Mouse (Mus musculus): ENCODE results near the gene Atf4.

The Atf4 gene

GRCm38 (mm10) chr15:80249672-80250071 is 5.3 kb upstream of the Atf4 start:
- no peak for DNase-seq (ENCODE audit: low read depth, low spot score)

GRCm38 (mm10) chr15:80250586-80250985 is 4.4 kb upstream of the Atf4 start:
- no peak for DNase-seq (ENCODE audit: low read depth, low spot score)

- DNase-seq (ENCODE audit: low read depth, low spot score), result no peak
Observed at GRCm38 (mm10) chr15:80253530-80253929, 1.5 kb upstream of the Atf4 start.

GRCm38 (mm10) chr15:80254207-80254606 is 777 bp upstream of the Atf4 start:
- DNase-seq (ENCODE audit: low read depth, low spot score), result no peak

GRCm38 (mm10) chr15:80255646-80256121 is 700 bp downstream of the Atf4 start:
- no peak for DNase-seq (ENCODE audit: low read depth, low spot score)

- DNase-seq (ENCODE audit: low read depth, low spot score), result no peak
Observed at GRCm38 (mm10) chr15:80256242-80256641, 1.3 kb downstream of the Atf4 start.

GRCm38 (mm10) chr15:80256656-80257601 is 1.9 kb downstream of the Atf4 start:
- DNase-seq (ENCODE audit: low read depth, low spot score), result no peak

GRCm38 (mm10) chr15:80257602-80258239 is 2.7 kb downstream of the Atf4 start:
- no peak for DNase-seq (ENCODE audit: low read depth, low spot score)

- no peak for DNase-seq (ENCODE audit: low read depth, low spot score)
Observed at GRCm38 (mm10) chr15:80258240-80259170, 3.5 kb downstream of the Atf4 start.

GRCm38 (mm10) chr15:80259406-80260045 is 4.5 kb downstream of the Atf4 start:
- DNase-seq (ENCODE audit: low read depth, low spot score), result no peak

- DNase-seq (ENCODE audit: low read depth, low spot score), result no peak
Observed at GRCm38 (mm10) chr15:80260677-80261076, 5.7 kb downstream of the Atf4 start.

- DNase-seq (ENCODE audit: low read depth, low spot score), result no peak
Observed at GRCm38 (mm10) chr15:80261100-80261499, 6.1 kb downstream of the Atf4 start.

- DNase-seq (ENCODE audit: low read depth, low spot score), result peak; percentile 79
Observed at GRCm38 (mm10) chr15:80263610-80264575, 8.9 kb downstream of the Atf4 start, which contains the start of gene Rps19bp1. TSS of gene Rps19bp1 (minus strand) at chr15:80264315.

GRCm38 (mm10) chr15:80266281-80266680 is 11.3 kb downstream of the Atf4 start:
- no peak for DNase-seq (ENCODE audit: low read depth, low spot score)

- DNase-seq (ENCODE audit: low read depth, low spot score), result no peak
Observed at GRCm38 (mm10) chr15:80271858-80272396, 16.9 kb downstream of the Atf4 start.

GRCm38 (mm10) chr15:80277107-80277506 is 22.1 kb downstream of the Atf4 start:
- no peak for DNase-seq (ENCODE audit: low read depth, low spot score)

- no peak for DNase-seq (ENCODE audit: low read depth, low spot score)
Observed at GRCm38 (mm10) chr15:80277625-80278024, 22.6 kb downstream of the Atf4 start.

- DNase-seq (ENCODE audit: low read depth, low spot score), result no peak
Observed at GRCm38 (mm10) chr15:80278121-80278759, 23.3 kb downstream of the Atf4 start.

GRCm38 (mm10) chr15:80279053-80279452 is 24.1 kb downstream of the Atf4 start:
- no peak for DNase-seq (ENCODE audit: low read depth, low spot score)
